Mouse (Mus musculus) olfactory bulb, adult 2 months (tissue): ENCODE results near the gene Aasdh. TPM values are rescaled to one million over a fixed set of nuclear protein-coding genes. Genes with fewer than 3 reads are reported as not detected.

ENCODE experiments used
- H3K27ac ChIP-seq: fragments of 200-500 bp; 2 replicates; pipeline ENCODE4 v1.5.1; 2012; ENCODE audit warnings: low read depth, low read length; ENCODE audit not compliant: insufficient read depth
- H3K4me1 ChIP-seq: fragments of 200-500 bp; 2 replicates; pipeline ENCODE4 v1.6.1; 2012; ENCODE audit warnings: low read length; ENCODE audit not compliant: control insufficient read depth, insufficient read depth
- H3K4me3 ChIP-seq: fragments of 200-500 bp; 2 replicates; pipeline ENCODE4 v1.5.1; 2012; ENCODE audit warnings: mild to moderate bottlenecking, low read depth, low read length, moderate library complexity; ENCODE audit not compliant: insufficient read depth
- CTCF ChIP-seq: fragments of 200-500 bp; IDR thresholded peaks from 2 replicates; pipeline ENCODE4 v1.5.1; 2012; ENCODE audit warnings: low read depth, mild to moderate bottlenecking, low read length, moderate library complexity; ENCODE audit not compliant: insufficient read depth
- POLR2A ChIP-seq: fragments of 200-500 bp; IDR thresholded peaks from 2 replicates; pipeline ENCODE4 v1.6.1; 2012; ENCODE audit warnings: mild to moderate bottlenecking, low read depth, low read length, moderate library complexity; ENCODE audit not compliant: insufficient read depth
- WGBS: fragments of 180-500 bp; shearing (Covaris S2); methylation state at CpG from one replicate; pipeline ENCODE4 v1.1.7; 2018; 5-methylcytosine and 5-hydroxymethylcytosine counted together
- polyA plus RNA-seq: library from polyadenylated mRNA; stranded (reverse); fragments of >200 nt; gene quantifications from 2 replicates; pipeline ENCODE4 v1.2.4, GENCODE M21; 2012; ENCODE audit warnings: low replicate concordance; ENCODE audit not compliant: missing spikeins, insufficient read depth, insufficient read length

Aasdh gene
- polyA plus RNA-seq: not detected in 2 replicates

DNA sequence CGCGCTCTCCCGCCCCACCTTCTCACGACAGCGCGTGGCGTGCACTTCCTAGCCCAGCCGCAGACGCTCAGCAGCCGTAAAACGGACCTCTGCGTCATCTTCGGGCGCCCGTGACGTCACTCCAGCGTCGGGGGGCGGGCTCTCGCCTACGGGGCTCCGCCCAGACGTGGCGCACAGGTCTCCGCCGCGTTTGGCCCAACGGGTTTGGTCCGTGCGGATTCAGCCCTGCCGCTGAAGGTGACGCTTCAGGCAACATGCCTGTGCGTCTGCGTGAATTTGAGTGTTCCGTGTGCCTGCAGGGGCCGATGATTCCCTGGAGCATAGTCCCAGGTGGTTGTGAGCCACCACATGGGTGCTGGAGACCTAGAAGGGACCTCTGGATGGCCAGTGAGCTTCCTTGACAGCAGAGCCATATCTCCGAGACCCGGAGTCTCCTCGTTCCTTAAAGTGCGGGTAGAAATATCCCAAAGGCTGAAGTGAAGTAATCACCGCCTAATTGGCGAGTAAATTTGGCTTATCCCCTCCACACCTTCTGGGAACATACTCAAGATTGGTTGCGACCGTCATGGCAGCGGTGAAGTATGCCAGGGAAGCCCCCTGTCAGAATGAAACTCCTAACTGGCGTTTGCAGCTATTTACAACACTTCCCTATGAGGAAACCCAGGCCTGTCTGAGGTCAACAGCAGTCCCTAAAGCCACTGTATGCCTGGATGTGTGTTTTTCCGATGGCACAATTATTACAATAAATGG lies at the start of gene Aasdh:
Aasdh (minus strand) TSS at position 110 of the 750 bp plus-strand sequence.
- under 1% methylated on average over 47 of the region's 47 CpGs for WGBS
- Histone ChIP-seq H3K27ac (peak within 1 kb of the TSS; percentile 84), H3K4me1 (no peaks in the 10 kb centered on the region), H3K4me3 (peak within 1 kb of the TSS; percentile 72)
- peak; percentile 99 for TF ChIP-seq POLR2A
- TF ChIP-seq CTCF: no peak

GRCm38 (mm10) chr5:76954271-76954900 lies 49.1 kb upstream of the Aasdh start:
- TF ChIP-seq CTCF: no peak
- no peak for TF ChIP-seq POLR2A
- WGBS: 75% methylated on average over 6 of the region's 6 CpGs
- Histone ChIP-seq H3K27ac (no peak overlapping the region), H3K4me1 (peaks cover 2% of the 10 kb centered on the region; the same call in 1 of the 2 replicates), H3K4me3 (no peak overlapping the region)

DNA sequence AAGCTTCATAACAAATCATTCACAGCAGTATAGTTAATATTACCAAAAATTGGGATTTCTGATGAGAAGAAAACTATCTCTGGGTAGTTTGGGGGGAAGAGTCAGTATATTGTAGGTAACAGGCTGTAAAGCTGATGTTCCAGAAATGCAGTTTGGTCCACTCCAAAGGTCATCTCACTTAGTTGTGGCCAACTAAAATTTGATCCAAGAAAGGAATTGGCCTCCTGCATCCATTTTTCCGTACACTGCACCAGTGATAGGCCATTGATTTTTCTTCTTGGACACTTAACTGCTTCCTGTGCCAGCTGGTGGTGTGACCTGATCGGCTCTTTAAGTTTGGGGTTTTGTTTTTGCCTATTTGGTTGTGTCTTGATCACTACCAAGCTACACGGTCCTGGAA lies 48.5 kb upstream of the Aasdh start:
- no peak for TF ChIP-seq CTCF
- no peak for TF ChIP-seq POLR2A
- WGBS: 47% methylated on average over 3 of the region's 3 CpGs
- Histone ChIP-seq H3K27ac (no peak overlapping the region), H3K4me1 (peaks cover 2% of the 10 kb centered on the region; the same call in 1 of the 2 replicates), H3K4me3 (no peak overlapping the region)

GRCm38 (mm10) chr5:76952112-76953040 lies 47.1 kb upstream of the Aasdh start:
- Histone ChIP-seq H3K27ac (no peak overlapping the region), H3K4me3 (peak overlapping the region; percentile 99), H3K4me1 (peaks cover 5% of the 10 kb centered on the region; the same call in 1 of the 2 replicates)
- no peak for TF ChIP-seq CTCF
- no peak for TF ChIP-seq POLR2A
- WGBS: 7% methylated on average over 7 of the region's 7 CpGs

DNA sequence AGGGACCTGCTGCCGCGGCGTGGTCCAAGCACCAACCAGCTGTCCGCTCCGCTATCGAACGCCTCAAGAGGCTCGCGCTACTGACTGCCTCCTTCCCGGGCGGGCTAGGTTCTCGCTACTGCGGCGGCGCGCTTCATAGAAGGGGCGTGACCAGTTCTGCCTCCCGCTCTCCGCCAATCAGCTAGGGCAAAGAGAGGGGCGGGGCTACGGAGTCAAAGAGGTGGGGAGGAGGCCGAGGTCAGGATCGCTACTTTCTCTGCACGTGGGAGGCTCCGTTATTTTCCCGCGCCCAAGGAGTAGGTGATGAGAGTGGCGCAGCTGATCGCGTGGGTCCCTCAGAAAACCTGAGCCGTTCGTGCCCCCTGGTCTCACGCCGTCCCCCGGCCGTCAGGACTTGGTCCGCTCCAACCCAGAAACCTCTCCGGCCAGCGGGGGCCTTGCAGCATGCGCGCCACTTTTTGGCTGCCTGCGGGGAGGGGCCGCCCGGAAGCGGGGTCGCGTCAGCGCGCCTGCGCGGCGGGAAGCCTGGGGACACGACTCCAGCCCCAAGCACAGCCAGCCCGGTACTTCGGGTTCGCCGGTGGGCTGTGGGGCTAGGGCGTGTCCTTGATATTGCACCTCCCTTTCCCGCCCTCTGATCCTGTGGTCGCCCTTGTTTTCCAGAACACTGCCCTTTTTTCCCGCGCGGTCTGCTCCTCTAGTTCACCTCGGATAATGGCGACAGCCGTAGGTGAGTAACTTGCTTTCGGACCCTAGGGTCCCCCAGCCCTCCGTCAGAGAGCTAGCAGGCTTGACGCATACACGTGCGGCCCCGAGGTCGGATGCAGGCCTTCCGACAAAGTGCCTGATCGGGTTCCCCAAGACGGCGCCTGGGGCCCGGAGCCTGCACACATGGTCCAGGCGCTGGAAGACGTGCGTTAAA lies 46.1 kb upstream of the Aasdh start, which contains the start of the genes Paics and Ppat:
Paics (plus strand) TSS at position 202 of the 922 bp plus-strand sequence.
Ppat (minus strand) TSS at position 473 of the 922 bp plus-strand sequence.
- Histone ChIP-seq H3K4me3 (peak within 1 kb of the TSS; percentile 99), H3K27ac (peak within 1 kb of the TSS; percentile 77), H3K4me1 (peaks cover 8% of the 10 kb centered on the region; the same call in 1 of the 2 replicates)
- TF ChIP-seq POLR2A (peak; percentile 76), CTCF (no peak)
- WGBS: under 1% methylated on average over 81 of the region's 81 CpGs

GRCm38 (mm10) chr5:76950343-76951105 lies 45.2 kb upstream of the Aasdh start:
- Histone ChIP-seq H3K27ac (no peak overlapping the region), H3K4me1 (peaks cover 8% of the 10 kb centered on the region; the same call in 1 of the 2 replicates), H3K4me3 (peak overlapping the region; percentile 99)
- WGBS: under 1% methylated on average over 24 of the region's 24 CpGs
- TF ChIP-seq POLR2A (no peak), CTCF (no peak)

DNA sequence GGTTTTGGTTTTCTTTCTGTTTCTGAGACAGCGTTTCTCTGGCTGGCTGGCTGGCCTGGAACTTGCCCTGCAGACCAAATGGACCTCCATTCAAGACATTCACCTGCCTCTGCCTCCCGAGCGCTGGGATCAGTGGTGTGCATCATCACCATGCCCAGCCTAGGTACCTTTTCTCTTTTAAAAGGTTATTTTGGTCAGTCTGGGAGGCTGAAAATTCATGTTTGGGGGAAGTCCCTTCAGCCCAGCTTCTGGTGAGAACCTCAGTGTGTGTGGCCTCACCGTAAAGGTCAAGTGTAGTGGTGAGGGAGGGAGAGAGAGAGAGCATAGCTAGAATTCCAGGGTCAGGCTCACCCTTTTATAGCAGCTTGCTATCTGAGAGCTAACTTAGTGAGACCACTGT lies 42.4 kb upstream of the Aasdh start:
- H3K4me3 ChIP-seq: no peak overlapping the region
- H3K27ac ChIP-seq: no peak overlapping the region
- TF ChIP-seq CTCF: no peak
- TF ChIP-seq POLR2A: no peak
- peaks cover 8% of the 10 kb centered on the region; the same call in 1 of the 2 replicates for H3K4me1 ChIP-seq
- WGBS: 96% methylated on average over 4 of the region's 4 CpGs
